Mouse (Mus musculus) cerebellum, adult 11-12 months (tissue): ENCODE measurements around the gene Klhl20.
A peak's percentile ranks its signal among the peaks of the same experiment; 100 is the strongest.

Experiments
- DNase-seq: peaks from one replicate; pipeline ENCODE4 v3.0.0; 2022

Gene Klhl20

DNA sequence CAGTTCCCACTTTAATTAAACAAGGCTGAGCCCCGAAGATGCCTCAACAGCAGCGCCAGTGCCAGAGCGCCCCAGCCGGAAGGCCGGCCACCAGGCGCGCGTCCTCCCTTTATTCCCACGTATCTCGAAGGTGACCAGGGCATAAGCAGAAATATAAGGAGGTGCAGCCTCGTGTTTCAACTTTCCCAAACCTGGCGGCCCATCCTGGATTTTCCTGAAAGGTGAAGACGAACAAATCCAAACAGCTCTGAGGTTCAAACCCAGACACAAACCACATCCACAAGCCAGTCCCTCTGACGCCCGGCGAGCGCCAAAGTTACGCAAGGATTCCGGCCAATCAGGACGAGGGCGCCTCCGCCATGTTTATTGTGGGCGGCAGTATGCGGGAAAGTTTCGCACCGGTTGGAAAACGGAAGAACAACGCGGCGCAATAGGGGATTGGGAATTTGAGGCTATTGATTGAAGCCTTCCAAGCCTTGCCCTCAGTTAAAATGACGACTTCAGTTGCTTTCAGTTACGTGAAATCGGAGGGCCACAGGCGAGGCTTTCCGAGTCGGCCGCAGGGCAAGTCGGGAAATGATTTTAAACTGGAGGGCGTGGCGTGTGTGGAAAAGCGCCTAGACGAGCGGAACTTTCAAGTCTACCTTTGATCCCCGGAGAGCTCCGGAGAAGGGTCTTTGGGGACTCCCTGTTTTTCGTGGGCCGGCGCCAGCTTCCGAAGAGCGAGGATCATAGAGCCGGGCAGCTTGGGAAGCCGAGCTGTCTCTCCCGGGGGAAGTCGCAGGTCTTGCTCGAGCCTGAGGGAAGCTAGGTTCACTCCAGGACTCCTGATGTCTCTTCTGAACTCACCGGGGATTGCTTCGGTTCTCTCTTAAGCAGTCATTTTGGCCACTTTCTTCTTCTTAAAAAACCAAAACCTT lies 60.7 kb downstream of the Klhl20 start, which contains the start of the genes Dars2 and Cenpl:
TSS of gene Dars2 (minus strand) at position 307 of the 920 bp plus-strand sequence.
TSS of gene Cenpl (plus strand) at position 362 of the 920 bp plus-strand sequence.
- peak; percentile 94 for DNase-seq

GRCm38 (mm10) chr1:161063351-161063750 lies 68.0 kb downstream of the Klhl20 start:
- no peak for DNase-seq

DNA sequence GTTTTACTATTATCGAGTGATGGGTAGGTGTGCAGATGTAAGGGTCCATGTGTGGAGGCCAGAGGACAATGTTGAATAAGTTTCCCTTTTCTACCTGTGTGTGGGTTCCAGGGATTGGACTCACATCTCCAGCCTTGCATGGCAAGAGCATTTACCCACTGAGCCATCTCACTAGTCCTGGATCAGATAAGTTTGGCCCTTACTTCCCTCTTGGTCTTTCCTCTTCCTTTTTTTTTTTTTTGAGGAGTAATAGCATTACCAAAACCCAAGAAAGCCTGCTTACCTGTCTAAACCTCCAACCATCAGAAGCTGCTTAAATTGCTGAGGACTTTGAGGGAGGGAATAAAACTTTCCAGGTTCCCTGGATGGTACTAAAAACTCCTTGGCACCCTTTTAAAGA lies 74.1 kb downstream of the Klhl20 start:
- no peak for DNase-seq

GRCm38 (mm10) chr1:161046972-161047371 lies 84.3 kb downstream of the Klhl20 start:
- no peak for DNase-seq

- DNase-seq: no peak
Measured at GRCm38 (mm10) chr1:161041261-161042020, 89.9 kb downstream of the Klhl20 start.

- no peak for DNase-seq
Measured at GRCm38 (mm10) chr1:161040855-161041254, 90.5 kb downstream of the Klhl20 start.

- DNase-seq: no peak
Measured at GRCm38 (mm10) chr1:161040426-161040770, 90.9 kb downstream of the Klhl20 start.

GRCm38 (mm10) chr1:161039741-161040425 lies 91.4 kb downstream of the Klhl20 start:
- no peak for DNase-seq

- no peak for DNase-seq
Measured at GRCm38 (mm10) chr1:161038968-161039721, 92.2 kb downstream of the Klhl20 start.
